ENCODE assay signal across 17 mouse cellular contexts in genomic region chr13:15713486-15713885, GRCm38 (mm10).
A peak's percentile ranks its signal among the peaks of the same experiment; 100 is the strongest.
DNase-seq lines count a peak whose midpoint lies in the region; ATAC-seq and TF ChIP-seq lines count a peak whose summit lies in the region.
"Had no signal": no experiment of that assay in that cellular context is flagged by ENCODE, and none has a peak within 500 bp of the region (broad histone marks: within the 10 kb centered on the region; RNA-seq: fewer than 3 reads in every experiment).

No protein-coding gene starts in this region.

- peaks cover 8% of the 10 kb centered on the region for H3K4me1 ChIP-seq in forebrain, embryonic 11.5 days (replicated peaks; ENCODE audit: control insufficient read depth, insufficient read depth, low read length)
- no peaks in the 10 kb centered on the region for H3K4me1 ChIP-seq in forebrain, postnatal 0 days (ENCODE audit: insufficient read depth)
- H3K4me1 ChIP-seq in hindbrain, embryonic 12.5 days = peaks cover 14% of the 10 kb centered on the region
- H3K4me1 ChIP-seq in hindbrain, embryonic 14.5 days (replicated peaks; ENCODE audit: control insufficient read depth, insufficient read depth, low read length) = 0 out of 2 replicates have a peak, but pooled peaks cover 11% of the 10 kb centered on the region
- H3K4me1 ChIP-seq in midbrain, embryonic 12.5 days = peaks cover 45% of the 10 kb centered on the region
- H3K4me1 ChIP-seq in midbrain, postnatal 0 days (ENCODE audit: insufficient read depth, low read length) = no peaks in the 10 kb centered on the region
- H3K4me1 ChIP-seq in midbrain, embryonic 16.5 days (ENCODE audit: control insufficient read depth, insufficient read depth, low read length) = peaks cover 2% of the 10 kb centered on the region; the same call in 1 of the 2 replicates
- H3K4me1 ChIP-seq: heart, embryonic 12.5 days had no signal

- no peak overlapping the region for H3K4me3 ChIP-seq in forebrain, embryonic 11.5 days (ENCODE audit: low read depth, low read length)
- H3K4me3 ChIP-seq in forebrain, postnatal 0 days (ENCODE audit: low read depth, low read length) = no peak overlapping the region
- H3K4me3 ChIP-seq in hindbrain, embryonic 12.5 days = no peak overlapping the region
- no peak overlapping the region for H3K4me3 ChIP-seq in hindbrain, embryonic 14.5 days (replicated peaks; ENCODE audit: low read length)
- H3K4me3 ChIP-seq in midbrain, embryonic 12.5 days = no peak overlapping the region
- H3K4me3 ChIP-seq in midbrain, postnatal 0 days (ENCODE audit: low read depth, low read length) = no peak overlapping the region
- H3K4me3 ChIP-seq in midbrain, embryonic 16.5 days (ENCODE audit: low read depth, low read length) = no peak overlapping the region
- H3K4me3 ChIP-seq: embryonic facial prominence, embryonic 10.5 days; heart, embryonic 12.5 days had no signal

- WGBS in forebrain, embryonic 11.5 days = 68% methylated on average over 7 of the region's 7 CpGs
- 62% methylated on average over 7 of the region's 7 CpGs for WGBS in forebrain, postnatal 0 days
- 72% methylated on average over 7 of the region's 7 CpGs for WGBS in hindbrain, embryonic 12.5 days
- WGBS in hindbrain, embryonic 14.5 days = 69% methylated on average over 7 of the region's 7 CpGs
- WGBS in midbrain, embryonic 12.5 days = 66% methylated on average over 7 of the region's 7 CpGs
- 84% methylated on average over 7 of the region's 7 CpGs for WGBS in midbrain, postnatal 0 days
- WGBS in midbrain, embryonic 16.5 days = 74% methylated on average over 7 of the region's 7 CpGs

- H3K9ac ChIP-seq in forebrain, embryonic 11.5 days (ENCODE audit: low read length) = no peak overlapping the region
- H3K9ac ChIP-seq in forebrain, postnatal 0 days = no peak overlapping the region
- no peak overlapping the region for H3K9ac ChIP-seq in hindbrain, embryonic 12.5 days
- H3K9ac ChIP-seq in hindbrain, embryonic 14.5 days = no peak overlapping the region
- H3K9ac ChIP-seq in midbrain, embryonic 12.5 days (replicated peaks) = no peak overlapping the region
- H3K9ac ChIP-seq in midbrain, postnatal 0 days (replicated peaks; ENCODE audit: low read length, poor library complexity, severe bottlenecking) = no peak overlapping the region
- H3K9ac ChIP-seq in midbrain, embryonic 16.5 days (ENCODE audit: low read depth, low read length) = 0 out of 2 replicates have a peak overlapping the region, but pooled peaks have one; percentile 17
- H3K9ac ChIP-seq: heart, embryonic 12.5 days had no signal

- peak overlapping the region; percentile 54 for H3K27ac ChIP-seq in forebrain, embryonic 11.5 days (ENCODE audit: low read depth, low read length)
- no peak overlapping the region for H3K27ac ChIP-seq in forebrain, postnatal 0 days (ENCODE audit: low read depth, low read length)
- 0 out of 2 replicates have a peak overlapping the region, but pooled peaks have one; percentile 12 for H3K27ac ChIP-seq in hindbrain, embryonic 12.5 days
- no peak overlapping the region for H3K27ac ChIP-seq in hindbrain, embryonic 14.5 days
- H3K27ac ChIP-seq in midbrain, embryonic 12.5 days (replicated peaks) = peak overlapping the region; percentile 63
- H3K27ac ChIP-seq in midbrain, postnatal 0 days (ENCODE audit: low read depth, low read length) = no peak overlapping the region
- no peak overlapping the region for H3K27ac ChIP-seq in midbrain, embryonic 16.5 days (ENCODE audit: low read length)
- H3K27ac ChIP-seq: embryonic facial prominence, embryonic 10.5 days had no signal

- no peak overlapping the region for H3K4me2 ChIP-seq in forebrain, embryonic 11.5 days (ENCODE audit: low read depth, low read length, severe bottlenecking)
- no peak overlapping the region for H3K4me2 ChIP-seq in forebrain, postnatal 0 days (ENCODE audit: low read depth)
- H3K4me2 ChIP-seq in hindbrain, embryonic 12.5 days (replicated peaks) = no peak overlapping the region
- no peak overlapping the region for H3K4me2 ChIP-seq in hindbrain, embryonic 14.5 days (replicated peaks)
- H3K4me2 ChIP-seq in midbrain, embryonic 12.5 days (replicated peaks) = no peak overlapping the region
- no peak overlapping the region for H3K4me2 ChIP-seq in midbrain, postnatal 0 days (ENCODE audit: low read depth, low read length, poor library complexity, severe bottlenecking)
- H3K4me2 ChIP-seq in midbrain, embryonic 16.5 days (ENCODE audit: low read length) = no peak overlapping the region
- H3K4me2 ChIP-seq: heart, embryonic 12.5 days had no signal

- no peaks in the 10 kb centered on the region for H3K27me3 ChIP-seq in forebrain, embryonic 11.5 days (ENCODE audit: control insufficient read depth, insufficient read depth, low read length)
- H3K27me3 ChIP-seq in forebrain, postnatal 0 days (ENCODE audit: insufficient read depth, low read length) = no peaks in the 10 kb centered on the region
- H3K27me3 ChIP-seq in hindbrain, embryonic 12.5 days = no peaks in the 10 kb centered on the region
- no peaks in the 10 kb centered on the region for H3K27me3 ChIP-seq in hindbrain, embryonic 14.5 days (ENCODE audit: control insufficient read depth, insufficient read depth, low read length)
- peaks cover 13% of the 10 kb centered on the region for H3K27me3 ChIP-seq in midbrain, embryonic 12.5 days
- no peaks in the 10 kb centered on the region for H3K27me3 ChIP-seq in midbrain, postnatal 0 days (ENCODE audit: insufficient read depth, low read length)
- H3K27me3 ChIP-seq in midbrain, embryonic 16.5 days (ENCODE audit: control insufficient read depth, insufficient read depth, low read depth, low read length) = no peaks in the 10 kb centered on the region
- H3K27me3 ChIP-seq: heart, embryonic 12.5 days had no signal

- no peak for DNase-seq in forebrain, embryonic 11.5 days (ENCODE audit: low spot score)
- no peak for DNase-seq in forebrain, postnatal 0 days
- DNase-seq in hindbrain, embryonic 14.5 days (ENCODE audit: low spot score) = no peak
- no peak for DNase-seq in midbrain, postnatal 0 days (ENCODE audit: low spot score)
- DNase-seq in cerebellum, postnatal 14 days = no peak
- DNase-seq: adrenal gland, postnatal 10 days; cerebellum, adult 11-12 months; cerebellum, adult 9-10 months; gastrocnemius, postnatal 14 days; heart, postnatal 36 days; kidney, adult 2 months had no signal

- no peaks in the 10 kb centered on the region for H3K36me3 ChIP-seq in forebrain, embryonic 11.5 days (ENCODE audit: control insufficient read depth, insufficient read depth, low read length)
- H3K36me3 ChIP-seq in forebrain, postnatal 0 days (ENCODE audit: insufficient read depth) = no peaks in the 10 kb centered on the region
- H3K36me3 ChIP-seq in hindbrain, embryonic 12.5 days = no peaks in the 10 kb centered on the region
- no peaks in the 10 kb centered on the region for H3K36me3 ChIP-seq in hindbrain, embryonic 14.5 days (replicated peaks; ENCODE audit: control insufficient read depth, insufficient read depth)
- peaks cover 11% of the 10 kb centered on the region for H3K36me3 ChIP-seq in midbrain, embryonic 12.5 days
- H3K36me3 ChIP-seq in midbrain, postnatal 0 days (ENCODE audit: insufficient read depth, low read length) = no peaks in the 10 kb centered on the region
- no peaks in the 10 kb centered on the region for H3K36me3 ChIP-seq in midbrain, embryonic 16.5 days (ENCODE audit: control insufficient read depth, insufficient read depth, low read length)

- no peak for ATAC-seq in forebrain, embryonic 11.5 days (replicated peaks; ENCODE audit: low FRiP score)
- ATAC-seq in forebrain, postnatal 0 days = no peak
- no peak for ATAC-seq in hindbrain, embryonic 12.5 days (ENCODE audit: low FRiP score)
- no peak for ATAC-seq in hindbrain, embryonic 14.5 days (ENCODE audit: low FRiP score)
- ATAC-seq in midbrain, embryonic 12.5 days (ENCODE audit: low FRiP score, low read depth) = 0 out of 2 replicates have a peak, but pooled peaks have one; percentile 16
- ATAC-seq in midbrain, postnatal 0 days (ENCODE audit: low FRiP score) = no peak
- no peak for ATAC-seq in midbrain, embryonic 16.5 days
- ATAC-seq: intestine, embryonic 16.5 days had no signal

- no peak for TF ChIP-seq CTCF in forebrain, postnatal 0 days (IDR thresholded peaks at IDR 0.05; ENCODE audit: low read depth)
- TF ChIP-seq CTCF in midbrain, postnatal 0 days (IDR thresholded peaks at IDR 0.05) = no peak

- H3K9me3 ChIP-seq in forebrain, embryonic 11.5 days (ENCODE audit: control insufficient read depth, low read length) = no peaks in the 10 kb centered on the region
- no peaks in the 10 kb centered on the region for H3K9me3 ChIP-seq in forebrain, postnatal 0 days (ENCODE audit: low read length)
- no peaks in the 10 kb centered on the region for H3K9me3 ChIP-seq in hindbrain, embryonic 12.5 days (replicated peaks)
- no peaks in the 10 kb centered on the region for H3K9me3 ChIP-seq in hindbrain, embryonic 14.5 days (ENCODE audit: control insufficient read depth, low read length)
- no peaks in the 10 kb centered on the region for H3K9me3 ChIP-seq in midbrain, embryonic 12.5 days
- no peaks in the 10 kb centered on the region for H3K9me3 ChIP-seq in midbrain, postnatal 0 days (ENCODE audit: low read length)
- H3K9me3 ChIP-seq in midbrain, embryonic 16.5 days (replicated peaks; ENCODE audit: control insufficient read depth, low read length, poor library complexity, severe bottlenecking) = no peaks in the 10 kb centered on the region
- H3K9me3 ChIP-seq: embryonic facial prominence, embryonic 10.5 days; heart, embryonic 12.5 days had no signal

Comparison
In these comparisons a context has a peak if more than half of its experiments do, and no peak if none do; other contexts are left out.
1. H3K27ac ChIP-seq: peak in forebrain, embryonic 11.5 days (single experiment), hindbrain, embryonic 12.5 days (single experiment) and midbrain, embryonic 12.5 days (single experiment); none in forebrain, postnatal 0 days (single experiment), hindbrain, embryonic 14.5 days (single experiment), midbrain, postnatal 0 days (single experiment) and midbrain, embryonic 16.5 days (single experiment).